Mouse (Mus musculus): ENCODE results near the gene Unc5c. TPM values are rescaled to one million over a fixed set of nuclear protein-coding genes. Genes with fewer than 3 reads are reported as not detected.

Unc5c gene
- polyA plus RNA-seq, 1 experiment from 2014 or later: 4.4 TPM

- 89% methylated on average over 6 of the region's 6 CpGs for WGBS
- Histone ChIP-seq H3K9ac (ENCODE audit: low read length) (no peak overlapping the region), H3K36me3 (ENCODE audit: control insufficient read depth, insufficient read depth, low read length) (no peaks in the 10 kb centered on the region), H3K4me2 (ENCODE audit: low read length) (no peak overlapping the region), H3K27me3 (replicated peaks; ENCODE audit: control insufficient read depth, insufficient read depth, low read length) (no peaks in the 10 kb centered on the region), H3K9me3 (replicated peaks; ENCODE audit: control insufficient read depth, low read length) (no peaks in the 10 kb centered on the region), H3K4me1 (ENCODE audit: control insufficient read depth, insufficient read depth, low read length) (no peaks in the 10 kb centered on the region), H3K4me3 (ENCODE audit: low read depth, low read length) (no peak overlapping the region), H3K27ac (ENCODE audit: low read depth, low read length) (no peak overlapping the region)
- no peak for ATAC-seq
- DNase-seq (ENCODE audit: low spot score): no peak
Observed at GRCm38 (mm10) chr3:141733844-141734243, 268.8 kb downstream of the Unc5c start.

DNA sequence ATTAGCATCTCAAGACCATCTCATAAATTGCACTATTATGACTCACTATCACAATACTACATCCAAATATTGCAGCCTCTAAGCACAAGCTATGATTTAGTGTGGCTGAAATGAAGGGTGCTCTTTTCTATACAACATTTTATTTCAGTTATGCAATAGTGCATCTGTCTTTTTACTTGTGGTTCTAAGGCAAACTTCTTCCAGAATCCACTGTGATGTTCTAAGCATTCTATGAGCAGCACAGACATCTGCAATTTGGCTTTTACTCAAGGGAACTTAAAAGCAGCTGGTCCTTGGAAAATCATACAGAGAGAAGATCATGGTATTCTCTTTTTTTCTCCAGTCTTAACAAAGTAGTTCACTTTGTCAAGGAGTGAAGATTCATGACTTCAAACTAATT lies 270.3 kb downstream of the Unc5c start:
- Histone ChIP-seq H3K9me3 (replicated peaks; ENCODE audit: control insufficient read depth, low read length) (no peaks in the 10 kb centered on the region), H3K4me1 (ENCODE audit: control insufficient read depth, insufficient read depth, low read length) (no peaks in the 10 kb centered on the region; the same call in 1 of the 2 replicates)

GRCm38 (mm10) chr3:141745322-141745721 lies 280.3 kb downstream of the Unc5c start:
- Histone ChIP-seq H3K4me1 (ENCODE audit: control insufficient read depth, insufficient read depth, low read length) (no peaks in the 10 kb centered on the region), H3K4me3 (ENCODE audit: low read depth, low read length) (no peak overlapping the region), H3K9me3 (replicated peaks; ENCODE audit: control insufficient read depth, low read length) (no peaks in the 10 kb centered on the region), H3K27ac (ENCODE audit: low read depth, low read length) (no peak overlapping the region), H3K36me3 (ENCODE audit: control insufficient read depth, insufficient read depth, low read length) (no peaks in the 10 kb centered on the region), H3K9ac (ENCODE audit: low read length) (no peak overlapping the region), H3K27me3 (replicated peaks; ENCODE audit: control insufficient read depth, insufficient read depth, low read length) (no peaks in the 10 kb centered on the region), H3K4me2 (ENCODE audit: low read length) (no peak overlapping the region)
- ATAC-seq: no peak
- no peak for DNase-seq (ENCODE audit: low spot score)

More for the DNA sequence above, 270.3 kb downstream of the Unc5c start:
- no peaks in the 10 kb centered on the region for H3K36me3 ChIP-seq (ENCODE audit: control insufficient read depth, insufficient read depth, low read length)
- no peak overlapping the region for H3K4me3 ChIP-seq (ENCODE audit: low read depth, low read length)
- DNase-seq (ENCODE audit: low spot score) (no peak), ATAC-seq (no peak)
- H3K27me3 ChIP-seq (replicated peaks; ENCODE audit: control insufficient read depth, insufficient read depth, low read length): no peaks in the 10 kb centered on the region
- H3K27ac ChIP-seq (ENCODE audit: low read depth, low read length): no peak overlapping the region
- H3K4me2 ChIP-seq (ENCODE audit: low read length): no peak overlapping the region
- no peak overlapping the region for H3K9ac ChIP-seq (ENCODE audit: low read length)

GRCm38 (mm10) chr3:141748694-141749381 lies 283.8 kb downstream of the Unc5c start:
- ATAC-seq: no peak
- Histone ChIP-seq H3K27me3 (replicated peaks; ENCODE audit: control insufficient read depth, insufficient read depth, low read length) (no peaks in the 10 kb centered on the region), H3K9me3 (replicated peaks; ENCODE audit: control insufficient read depth, low read length) (no peaks in the 10 kb centered on the region), H3K36me3 (ENCODE audit: control insufficient read depth, insufficient read depth, low read length) (no peaks in the 10 kb centered on the region), H3K4me3 (ENCODE audit: low read depth, low read length) (no peak overlapping the region), H3K4me1 (ENCODE audit: control insufficient read depth, insufficient read depth, low read length) (no peaks in the 10 kb centered on the region), H3K4me2 (ENCODE audit: low read length) (no peak overlapping the region), H3K9ac (ENCODE audit: low read length) (no peak overlapping the region), H3K27ac (ENCODE audit: low read depth, low read length) (no peak overlapping the region)
- WGBS: 86% methylated on average over 4 of the region's 4 CpGs
- no peak for DNase-seq (ENCODE audit: low spot score)

GRCm38 (mm10) chr3:141752172-141752571 lies 287.2 kb downstream of the Unc5c start:
- Histone ChIP-seq H3K4me3 (ENCODE audit: low read depth, low read length) (no peak overlapping the region), H3K4me1 (ENCODE audit: control insufficient read depth, insufficient read depth, low read length) (no peaks in the 10 kb centered on the region), H3K9ac (ENCODE audit: low read length) (no peak overlapping the region), H3K27me3 (replicated peaks; ENCODE audit: control insufficient read depth, insufficient read depth, low read length) (no peaks in the 10 kb centered on the region), H3K36me3 (ENCODE audit: control insufficient read depth, insufficient read depth, low read length) (no peaks in the 10 kb centered on the region), H3K9me3 (replicated peaks; ENCODE audit: control insufficient read depth, low read length) (no peaks in the 10 kb centered on the region), H3K4me2 (ENCODE audit: low read length) (no peak overlapping the region), H3K27ac (ENCODE audit: low read depth, low read length) (no peak overlapping the region)
- DNase-seq (ENCODE audit: low spot score): no peak
- ATAC-seq: no peak
- WGBS: 52% methylated on average over 7 of the region's 7 CpGs

DNA sequence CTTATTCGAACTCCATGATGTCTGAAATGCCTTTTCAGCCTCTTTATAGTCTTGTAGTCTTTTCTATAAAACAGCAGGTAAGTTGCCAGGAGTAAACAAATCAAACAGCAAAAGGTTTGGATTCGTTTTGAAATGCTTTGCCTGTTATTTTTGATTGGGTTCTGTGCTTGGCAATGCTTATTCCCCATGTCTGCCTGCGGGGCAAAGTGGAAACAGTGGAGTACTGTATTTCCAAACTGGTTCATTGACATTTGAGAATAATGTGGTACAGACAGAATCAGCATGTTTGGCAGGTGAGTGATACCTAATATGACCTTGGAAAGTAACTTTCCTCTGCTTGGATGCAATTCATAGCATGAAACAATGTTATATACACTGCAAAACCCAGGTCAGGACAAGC lies 292.2 kb downstream of the Unc5c start:
- Histone ChIP-seq H3K9ac (ENCODE audit: low read length) (no peak overlapping the region), H3K27me3 (replicated peaks; ENCODE audit: control insufficient read depth, insufficient read depth, low read length) (no peaks in the 10 kb centered on the region), H3K4me2 (ENCODE audit: low read length) (no peak overlapping the region), H3K9me3 (replicated peaks; ENCODE audit: control insufficient read depth, low read length) (no peaks in the 10 kb centered on the region), H3K4me3 (ENCODE audit: low read depth, low read length) (no peak overlapping the region), H3K4me1 (ENCODE audit: control insufficient read depth, insufficient read depth, low read length) (no peaks in the 10 kb centered on the region), H3K27ac (ENCODE audit: low read depth, low read length) (no peak overlapping the region), H3K36me3 (ENCODE audit: control insufficient read depth, insufficient read depth, low read length) (no peaks in the 10 kb centered on the region)
- 78% methylated on average over 3 of the region's 3 CpGs for WGBS
- ATAC-seq: no peak
- no peak for DNase-seq (ENCODE audit: low spot score)

GRCm38 (mm10) chr3:141778411-141778919 lies 313.4 kb downstream of the Unc5c start:
- 84% methylated on average over 8 of the region's 8 CpGs for WGBS
- H3K4me2 ChIP-seq (ENCODE audit: low read length): no peak overlapping the region
- no peak overlapping the region for H3K27ac ChIP-seq (ENCODE audit: low read depth, low read length)
- H3K9ac ChIP-seq (ENCODE audit: low read length): no peak overlapping the region
- no peaks in the 10 kb centered on the region for H3K36me3 ChIP-seq (ENCODE audit: control insufficient read depth, insufficient read depth, low read length)
- no peaks in the 10 kb centered on the region for H3K9me3 ChIP-seq (replicated peaks; ENCODE audit: control insufficient read depth, low read length)
- ATAC-seq: no peak
- H3K4me3 ChIP-seq (ENCODE audit: low read depth, low read length): no peak overlapping the region
- no peaks in the 10 kb centered on the region for H3K4me1 ChIP-seq (ENCODE audit: control insufficient read depth, insufficient read depth, low read length)
- no peak for DNase-seq (ENCODE audit: low spot score)
- no peaks in the 10 kb centered on the region for H3K27me3 ChIP-seq (replicated peaks; ENCODE audit: control insufficient read depth, insufficient read depth, low read length)

DNA sequence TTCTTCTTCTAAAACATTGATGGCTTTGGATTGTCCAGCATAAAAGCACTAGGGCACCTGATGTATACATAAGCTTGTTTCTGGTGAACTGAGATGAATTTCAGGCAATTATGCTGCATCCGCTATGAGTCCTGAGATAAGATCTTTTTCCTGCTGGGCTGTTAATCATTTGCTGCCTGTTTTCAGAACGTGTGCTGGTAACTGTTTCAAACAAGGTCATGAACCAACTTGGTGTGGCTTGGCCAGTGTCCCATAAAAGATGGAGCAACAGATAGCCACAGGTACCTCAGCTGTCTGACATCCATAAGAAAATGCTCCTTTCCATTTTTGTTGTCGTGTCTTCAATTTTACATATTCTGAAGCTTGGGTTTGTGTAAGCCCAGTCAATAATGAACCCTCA lies 314.2 kb downstream of the Unc5c start:
- Histone ChIP-seq H3K27me3 (replicated peaks; ENCODE audit: control insufficient read depth, insufficient read depth, low read length) (no peaks in the 10 kb centered on the region), H3K4me2 (ENCODE audit: low read length) (no peak overlapping the region), H3K27ac (ENCODE audit: low read depth, low read length) (no peak overlapping the region), H3K9me3 (replicated peaks; ENCODE audit: control insufficient read depth, low read length) (no peaks in the 10 kb centered on the region), H3K36me3 (ENCODE audit: control insufficient read depth, insufficient read depth, low read length) (no peaks in the 10 kb centered on the region), H3K4me1 (ENCODE audit: control insufficient read depth, insufficient read depth, low read length) (no peaks in the 10 kb centered on the region), H3K4me3 (ENCODE audit: low read depth, low read length) (no peak overlapping the region), H3K9ac (ENCODE audit: low read length) (no peak overlapping the region)
- ATAC-seq (no peak), DNase-seq (ENCODE audit: low spot score) (no peak)
- 76% methylated on average over 3 of the region's 3 CpGs for WGBS

- Histone ChIP-seq H3K36me3 (ENCODE audit: control insufficient read depth, insufficient read depth, low read length) (no peaks in the 10 kb centered on the region), H3K4me1 (ENCODE audit: control insufficient read depth, insufficient read depth, low read length) (peaks cover 4% of the 10 kb centered on the region), H3K9ac (ENCODE audit: low read length) (no peak overlapping the region), H3K9me3 (replicated peaks; ENCODE audit: control insufficient read depth, low read length) (no peaks in the 10 kb centered on the region), H3K27me3 (replicated peaks; ENCODE audit: control insufficient read depth, insufficient read depth, low read length) (no peaks in the 10 kb centered on the region), H3K27ac (ENCODE audit: low read depth, low read length) (no peak overlapping the region), H3K4me3 (ENCODE audit: low read depth, low read length) (no peak overlapping the region), H3K4me2 (ENCODE audit: low read length) (no peak overlapping the region)
- no peak for DNase-seq (ENCODE audit: low spot score)
- ATAC-seq: no peak
- 80% methylated on average over 4 of the region's 4 CpGs for WGBS
Observed at GRCm38 (mm10) chr3:141782553-141782952, 317.5 kb downstream of the Unc5c start.
